Mouse (Mus musculus) heart, adult 2 months (tissue): ENCODE measurements at regions not wholly inside any gene's neighbourhood (a gene's known extent, or its start where the extent isn't known, plus 50 kb on each side); places are given as distances from the start of the nearest gene placed in this dataset.

Source experiments
- DNase-seq, 2 experiments: peaks; one replicate each; pipeline ENCODE4 v3.0.0; 2021
- H3K27ac ChIP-seq: fragments of 200-600 bp; 2 replicates; pipeline ENCODE4 v1.8.1; 2022
- H3K27me3 ChIP-seq: fragments of 200-500 bp; 2 replicates; pipeline ENCODE4 v1.6.1; 2012; ENCODE audit warnings: mild to moderate bottlenecking, low read length, inconsistent platforms, mixed read lengths; ENCODE audit not compliant: control insufficient read depth, insufficient read depth
- H3K36me3 ChIP-seq: fragments of 200-500 bp; 2 replicates; pipeline ENCODE4 v1.6.1; 2012; ENCODE audit warnings: low read length, inconsistent platforms; ENCODE audit not compliant: control insufficient read depth, insufficient read depth
- H3K4me1 ChIP-seq: fragments of 200-500 bp; 2 replicates; pipeline ENCODE4 v1.6.1; 2011; ENCODE audit warnings: low read length; ENCODE audit not compliant: control insufficient read depth, insufficient read depth
- H3K4me3 ChIP-seq: fragments of 200-600 bp; 2 replicates; pipeline ENCODE4 v1.8.1; 2022
- H3K79me2 ChIP-seq: fragments of 200-500 bp; replicated peaks from 2 replicates; pipeline ENCODE4 v1.6.1; 2012; ENCODE audit warnings: mild to moderate bottlenecking, inconsistent platforms, low read length, moderate library complexity, mixed read lengths; ENCODE audit not compliant: control insufficient read depth, insufficient read depth
- H3K9ac ChIP-seq: fragments of 200-500 bp; 2 replicates; pipeline ENCODE4 v1.6.1; 2012; ENCODE audit warnings: low read depth, mild to moderate bottlenecking, control low read depth, inconsistent platforms, low read length, mixed read lengths
- CTCF ChIP-seq: fragments of 200-600 bp; IDR thresholded peaks from 2 replicates; pipeline ENCODE4 v1.8.1; 2022; ENCODE audit warnings: antibody characterized with exemption, mild to moderate bottlenecking, moderate library complexity
- EP300 ChIP-seq: fragments of 200-500 bp; IDR thresholded peaks from 2 replicates; pipeline ENCODE4 v1.6.1; 2011; ENCODE audit warnings: low read depth, low read length, control low read depth; ENCODE audit not compliant: insufficient read depth
- POLR2A ChIP-seq: fragments of 200-500 bp; IDR thresholded peaks from 2 replicates; pipeline ENCODE4 v1.6.1; 2011; ENCODE audit warnings: mild to moderate bottlenecking, low read depth, low read length, control low read depth; ENCODE audit not compliant: insufficient read depth
- WGBS: fragments of 180-500 bp; shearing (Covaris S2); methylation state at CpG from one replicate; pipeline ENCODE4 v1.1.7; 2018; 5-methylcytosine and 5-hydroxymethylcytosine counted together
- intact Hi-C: fragments of 180-260 bp; cut with DNase I; formaldehyde crosslinking; loops from one replicate; pipeline ENCODE4 v1.15.1; 2025

- H3K79me2 ChIP-seq = no peaks in the 10 kb centered on the region
- no peak overlapping the region for H3K9ac ChIP-seq
- no peak overlapping the region for H3K27ac ChIP-seq
- no peak for DNase-seq
- H3K27me3 ChIP-seq = no peaks in the 10 kb centered on the region
- no peaks in the 10 kb centered on the region for H3K4me1 ChIP-seq
- no peaks in the 10 kb centered on the region for H3K36me3 ChIP-seq
- TF ChIP-seq POLR2A = no peak
- no peak for TF ChIP-seq CTCF
- no peak for TF ChIP-seq EP300
- intact Hi-C loops = no loop called here
- WGBS = 18% methylated on average over 4 of the region's 4 CpGs
- no peak overlapping the region for H3K4me3 ChIP-seq
Observed at GRCm38 (mm10) chr3:144058106-144058505, 146.9 kb downstream of the Lmo4 start.

GRCm38 (mm10) chr3:144050341-144050740 is 154.7 kb downstream of the Lmo4 start:
- Histone ChIP-seq H3K4me3 (no peak overlapping the region), H3K27ac (no peak overlapping the region), H3K9ac (no peak overlapping the region), H3K4me1 (no peaks in the 10 kb centered on the region), H3K36me3 (no peaks in the 10 kb centered on the region), H3K79me2 (no peaks in the 10 kb centered on the region), H3K27me3 (no peaks in the 10 kb centered on the region)
- intact Hi-C loops = no loop called here
- DNase-seq = no peak
- WGBS = 85% methylated on average over 4 of the region's 4 CpGs
- TF ChIP-seq POLR2A (no peak), EP300 (no peak), CTCF (no peak)

- intact Hi-C loops = no loop called here
- no peak for TF ChIP-seq POLR2A
- TF ChIP-seq EP300 = no peak
- no peak for TF ChIP-seq CTCF
- H3K36me3 ChIP-seq = no peaks in the 10 kb centered on the region
Observed at GRCm38 (mm10) chr3:144049270-144049669, 155.8 kb downstream of the Lmo4 start.

GRCm38 (mm10) chr3:144044366-144044765 is 160.7 kb downstream of the Lmo4 start:
- Histone ChIP-seq H3K27ac (no peak overlapping the region), H3K9ac (no peak overlapping the region), H3K4me1 (no peaks in the 10 kb centered on the region), H3K36me3 (no peaks in the 10 kb centered on the region), H3K79me2 (no peaks in the 10 kb centered on the region), H3K27me3 (no peaks in the 10 kb centered on the region), H3K4me3 (no peak overlapping the region)
- intact Hi-C loops = no loop called here
- TF ChIP-seq POLR2A (no peak), CTCF (no peak), EP300 (no peak)
- WGBS = 79% methylated on average over 2 of the region's 2 CpGs
- no peak for DNase-seq

More at GRCm38 (mm10) chr3:144049270-144049669, 155.8 kb downstream of the Lmo4 start:
- Histone ChIP-seq H3K4me3 (no peak overlapping the region), H3K27ac (no peak overlapping the region), H3K27me3 (no peaks in the 10 kb centered on the region), H3K79me2 (no peaks in the 10 kb centered on the region), H3K9ac (no peak overlapping the region), H3K4me1 (no peaks in the 10 kb centered on the region)
- WGBS = 70% methylated on average over 4 of the region's 4 CpGs
- DNase-seq = no peak

- Histone ChIP-seq H3K79me2 (no peaks in the 10 kb centered on the region), H3K4me3 (no peak overlapping the region), H3K9ac (no peak overlapping the region), H3K27ac (no peak overlapping the region), H3K36me3 (no peaks in the 10 kb centered on the region), H3K4me1 (no peaks in the 10 kb centered on the region), H3K27me3 (no peaks in the 10 kb centered on the region)
- 80% methylated on average over 5 of the region's 5 CpGs for WGBS
- DNase-seq = no peak
- intact Hi-C loops = no loop called here
- TF ChIP-seq CTCF = no peak
- TF ChIP-seq POLR2A = no peak
- TF ChIP-seq EP300 = no peak
Observed at GRCm38 (mm10) chr3:144041788-144042187, 163.2 kb downstream of the Lmo4 start.

GRCm38 (mm10) chr3:144039498-144039897 is 165.5 kb downstream of the Lmo4 start:
- no peaks in the 10 kb centered on the region for H3K79me2 ChIP-seq
- no peak overlapping the region for H3K27ac ChIP-seq
- DNase-seq = no peak
- 83% methylated on average over 3 of the region's 3 CpGs for WGBS
- no peaks in the 10 kb centered on the region for H3K27me3 ChIP-seq
- no peak overlapping the region for H3K9ac ChIP-seq
- no peaks in the 10 kb centered on the region for H3K36me3 ChIP-seq
- no peak overlapping the region for H3K4me3 ChIP-seq
- TF ChIP-seq POLR2A (no peak), CTCF (no peak), EP300 (no peak)
- no peaks in the 10 kb centered on the region for H3K4me1 ChIP-seq
- intact Hi-C loops = no loop called here
